Mouse (Mus musculus): Measurements from ENCODE around the gene Kcmf1. TPM values are rescaled to one million over a fixed set of nuclear protein-coding genes. Genes with fewer than 3 reads are reported as not detected.

Kcmf1 gene
- polyA plus RNA-seq, 1 experiment from 2014 or later = 45.4 TPM

- 80% methylated on average over 2 of the region's 2 CpGs for WGBS
- Histone ChIP-seq H3K27ac (replicated peaks; ENCODE audit: low read depth, low read length) (no peak overlapping the region), H3K9ac (ENCODE audit: low read depth, low read length) (no peak overlapping the region), H3K9me3 (ENCODE audit: control insufficient read depth, low read length) (no peaks in the 10 kb centered on the region), H3K4me2 (ENCODE audit: low read depth, low read length) (no peak overlapping the region), H3K4me1 (ENCODE audit: control insufficient read depth, insufficient read depth, low read length) (peaks cover 15% of the 10 kb centered on the region), H3K36me3 (ENCODE audit: control insufficient read depth, insufficient read depth, low read length) (no peaks in the 10 kb centered on the region), H3K27me3 (replicated peaks; ENCODE audit: control insufficient read depth, insufficient read depth, low read length) (no peaks in the 10 kb centered on the region), H3K4me3 (ENCODE audit: low read depth, low read length) (no peak overlapping the region)
- no peak for DNase-seq (ENCODE audit: low spot score)
- no peak for ATAC-seq (ENCODE audit: low read depth)
These were observed 11.1 kb downstream of the Kcmf1 start for GRCm38 (mm10) chr6:72888655-72889054.

- Histone ChIP-seq H3K36me3 (ENCODE audit: control insufficient read depth, insufficient read depth, low read length) (no peaks in the 10 kb centered on the region), H3K27ac (replicated peaks; ENCODE audit: low read depth, low read length) (no peak overlapping the region), H3K9ac (ENCODE audit: low read depth, low read length) (no peak overlapping the region), H3K4me1 (ENCODE audit: control insufficient read depth, insufficient read depth, low read length) (peaks cover 25% of the 10 kb centered on the region), H3K27me3 (replicated peaks; ENCODE audit: control insufficient read depth, insufficient read depth, low read length) (no peaks in the 10 kb centered on the region), H3K4me3 (ENCODE audit: low read depth, low read length) (no peak overlapping the region), H3K4me2 (ENCODE audit: low read depth, low read length) (no peak overlapping the region), H3K9me3 (ENCODE audit: control insufficient read depth, low read length) (no peaks in the 10 kb centered on the region)
- DNase-seq (ENCODE audit: low spot score) (no peak), ATAC-seq (ENCODE audit: low read depth) (no peak)
- 61% methylated on average over 1 of the region's 1 CpGs for WGBS
These were observed 14.5 kb downstream of the Kcmf1 start for GRCm38 (mm10) chr6:72885268-72885667.

GRCm38 (mm10) chr6:72884767-72885166 is 15.0 kb downstream of the Kcmf1 start:
- Histone ChIP-seq H3K9me3 (ENCODE audit: control insufficient read depth, low read length) (no peaks in the 10 kb centered on the region), H3K4me1 (ENCODE audit: control insufficient read depth, insufficient read depth, low read length) (peaks cover 21% of the 10 kb centered on the region), H3K27me3 (replicated peaks; ENCODE audit: control insufficient read depth, insufficient read depth, low read length) (no peaks in the 10 kb centered on the region), H3K36me3 (ENCODE audit: control insufficient read depth, insufficient read depth, low read length) (no peaks in the 10 kb centered on the region), H3K27ac (replicated peaks; ENCODE audit: low read depth, low read length) (no peak overlapping the region), H3K9ac (ENCODE audit: low read depth, low read length) (no peak overlapping the region), H3K4me3 (ENCODE audit: low read depth, low read length) (no peak overlapping the region), H3K4me2 (ENCODE audit: low read depth, low read length) (no peak overlapping the region)
- no peak for DNase-seq (ENCODE audit: low spot score)
- WGBS = 73% methylated on average over 3 of the region's 3 CpGs
- no peak for ATAC-seq (ENCODE audit: low read depth)

GRCm38 (mm10) chr6:72882661-72883458 is 16.9 kb downstream of the Kcmf1 start:
- Histone ChIP-seq H3K36me3 (ENCODE audit: control insufficient read depth, insufficient read depth, low read length) (no peaks in the 10 kb centered on the region), H3K4me2 (ENCODE audit: low read depth, low read length) (no peak overlapping the region), H3K27ac (replicated peaks; ENCODE audit: low read depth, low read length) (peak overlapping the region; percentile 53; the same call in 1 of the 2 replicates), H3K9me3 (ENCODE audit: control insufficient read depth, low read length) (no peaks in the 10 kb centered on the region), H3K27me3 (replicated peaks; ENCODE audit: control insufficient read depth, insufficient read depth, low read length) (no peaks in the 10 kb centered on the region), H3K9ac (ENCODE audit: low read depth, low read length) (no peak overlapping the region), H3K4me1 (ENCODE audit: control insufficient read depth, insufficient read depth, low read length) (peaks cover 20% of the 10 kb centered on the region), H3K4me3 (ENCODE audit: low read depth, low read length) (no peak overlapping the region)
- DNase-seq (ENCODE audit: low spot score) = peak; percentile 29
- 66% methylated on average over 8 of the region's 8 CpGs for WGBS
- no peak for ATAC-seq (ENCODE audit: low read depth)

GRCm38 (mm10) chr6:72882222-72882621 is 17.6 kb downstream of the Kcmf1 start:
- Histone ChIP-seq H3K4me1 (ENCODE audit: control insufficient read depth, insufficient read depth, low read length) (peaks cover 20% of the 10 kb centered on the region), H3K9me3 (ENCODE audit: control insufficient read depth, low read length) (no peaks in the 10 kb centered on the region), H3K4me3 (ENCODE audit: low read depth, low read length) (no peak overlapping the region), H3K9ac (ENCODE audit: low read depth, low read length) (no peak overlapping the region), H3K36me3 (ENCODE audit: control insufficient read depth, insufficient read depth, low read length) (no peaks in the 10 kb centered on the region), H3K27me3 (replicated peaks; ENCODE audit: control insufficient read depth, insufficient read depth, low read length) (no peaks in the 10 kb centered on the region), H3K27ac (replicated peaks; ENCODE audit: low read depth, low read length) (no peak overlapping the region), H3K4me2 (ENCODE audit: low read depth, low read length) (no peak overlapping the region)
- WGBS = 96% methylated on average over 3 of the region's 3 CpGs
- no peak for DNase-seq (ENCODE audit: low spot score)
- no peak for ATAC-seq (ENCODE audit: low read depth)

GRCm38 (mm10) chr6:72881619-72881979 is 18.2 kb downstream of the Kcmf1 start:
- no peak for ATAC-seq (ENCODE audit: low read depth)
- H3K4me2 ChIP-seq (ENCODE audit: low read depth, low read length) = no peak overlapping the region
- H3K9me3 ChIP-seq (ENCODE audit: control insufficient read depth, low read length) = no peaks in the 10 kb centered on the region
- 53% methylated on average over 1 of the region's 1 CpGs for WGBS
- H3K9ac ChIP-seq (ENCODE audit: low read depth, low read length) = no peak overlapping the region
- H3K27ac ChIP-seq (replicated peaks; ENCODE audit: low read depth, low read length) = no peak overlapping the region
- H3K4me1 ChIP-seq (ENCODE audit: control insufficient read depth, insufficient read depth, low read length) = peaks cover 20% of the 10 kb centered on the region
- DNase-seq (ENCODE audit: low spot score) = no peak
- no peaks in the 10 kb centered on the region for H3K36me3 ChIP-seq (ENCODE audit: control insufficient read depth, insufficient read depth, low read length)
- no peaks in the 10 kb centered on the region for H3K27me3 ChIP-seq (replicated peaks; ENCODE audit: control insufficient read depth, insufficient read depth, low read length)
- H3K4me3 ChIP-seq (ENCODE audit: low read depth, low read length) = no peak overlapping the region

- H3K4me1 ChIP-seq (ENCODE audit: control insufficient read depth, insufficient read depth, low read length) = peaks cover 20% of the 10 kb centered on the region
- DNase-seq (ENCODE audit: low spot score) = no peak
- H3K27me3 ChIP-seq (replicated peaks; ENCODE audit: control insufficient read depth, insufficient read depth, low read length) = no peaks in the 10 kb centered on the region
- H3K9ac ChIP-seq (ENCODE audit: low read depth, low read length) = no peak overlapping the region
- ATAC-seq (ENCODE audit: low read depth) = no peak
- H3K27ac ChIP-seq (replicated peaks; ENCODE audit: low read depth, low read length) = no peak overlapping the region
- H3K36me3 ChIP-seq (ENCODE audit: control insufficient read depth, insufficient read depth, low read length) = no peaks in the 10 kb centered on the region
- H3K4me3 ChIP-seq (ENCODE audit: low read depth, low read length) = no peak overlapping the region
- no peaks in the 10 kb centered on the region for H3K9me3 ChIP-seq (ENCODE audit: control insufficient read depth, low read length)
- WGBS = 85% methylated on average over 9 of the region's 9 CpGs
- H3K4me2 ChIP-seq (ENCODE audit: low read depth, low read length) = no peak overlapping the region
These were observed 18.7 kb downstream of the Kcmf1 start for GRCm38 (mm10) chr6:72880913-72881618.

- Histone ChIP-seq H3K36me3 (ENCODE audit: control insufficient read depth, insufficient read depth, low read length) (no peaks in the 10 kb centered on the region), H3K9me3 (ENCODE audit: control insufficient read depth, low read length) (no peaks in the 10 kb centered on the region), H3K27me3 (replicated peaks; ENCODE audit: control insufficient read depth, insufficient read depth, low read length) (no peaks in the 10 kb centered on the region), H3K4me3 (ENCODE audit: low read depth, low read length) (no peak overlapping the region), H3K4me1 (ENCODE audit: control insufficient read depth, insufficient read depth, low read length) (no peaks in the 10 kb centered on the region), H3K27ac (replicated peaks; ENCODE audit: low read depth, low read length) (no peak overlapping the region), H3K9ac (ENCODE audit: low read depth, low read length) (no peak overlapping the region), H3K4me2 (ENCODE audit: low read depth, low read length) (no peak overlapping the region)
- WGBS = 88% methylated on average over 6 of the region's 6 CpGs
- ATAC-seq (ENCODE audit: low read depth) (no peak), DNase-seq (ENCODE audit: low spot score) (no peak)
These were observed 23.1 kb downstream of the Kcmf1 start for GRCm38 (mm10) chr6:72876629-72877028.

Measured in embryonic facial prominence, embryonic 14.5 days (tissue).